Mouse (Mus musculus) kidney, adult 8-10 months (tissue): ENCODE results near the gene Rbm20.

ENCODE experiments used
- DNase-seq, 2 experiments: peaks; one replicate each; pipeline ENCODE4 v3.0.0; 2022

Rbm20 gene

DNA sequence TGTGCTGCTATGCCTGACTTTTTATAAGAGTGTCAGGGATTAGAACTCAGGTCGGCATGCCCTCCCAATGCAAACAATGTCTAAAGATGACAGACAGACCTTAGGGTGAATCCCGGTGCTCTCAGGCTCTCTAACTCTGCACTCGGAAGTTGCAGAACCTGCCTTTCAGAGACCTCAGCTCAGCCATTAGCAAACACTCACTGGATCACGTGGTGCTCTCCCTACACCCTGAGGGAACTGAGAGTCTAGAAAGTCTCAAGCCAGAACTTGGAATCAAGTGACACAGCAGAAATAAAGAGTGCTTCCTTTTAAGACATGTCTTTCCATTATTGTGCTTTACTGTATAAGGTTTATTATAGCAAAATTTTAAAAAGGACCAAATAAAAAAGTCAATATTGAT, 177.9 kb downstream of the Rbm20 start:
- no peak for DNase-seq

DNA sequence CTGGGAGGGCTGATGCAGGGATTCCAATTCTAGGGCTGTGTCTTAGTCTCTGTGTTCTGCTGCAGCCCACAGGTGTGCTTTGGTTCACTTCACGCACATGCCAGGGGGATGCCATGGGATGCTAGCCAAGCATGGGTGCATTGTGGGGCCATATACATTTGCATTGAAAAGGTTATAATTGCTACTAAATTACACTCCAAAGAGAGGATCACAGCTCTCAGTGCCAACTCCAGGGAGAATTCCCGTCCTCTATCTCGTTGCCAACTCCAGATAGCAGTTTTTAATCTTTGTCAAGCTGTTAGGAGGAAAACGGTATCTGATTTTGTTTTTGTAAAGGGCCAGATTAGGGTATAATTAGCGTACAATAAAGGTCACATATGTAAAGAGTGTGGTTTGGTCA, 178.7 kb downstream of the Rbm20 start:
- no peak for DNase-seq

DNA sequence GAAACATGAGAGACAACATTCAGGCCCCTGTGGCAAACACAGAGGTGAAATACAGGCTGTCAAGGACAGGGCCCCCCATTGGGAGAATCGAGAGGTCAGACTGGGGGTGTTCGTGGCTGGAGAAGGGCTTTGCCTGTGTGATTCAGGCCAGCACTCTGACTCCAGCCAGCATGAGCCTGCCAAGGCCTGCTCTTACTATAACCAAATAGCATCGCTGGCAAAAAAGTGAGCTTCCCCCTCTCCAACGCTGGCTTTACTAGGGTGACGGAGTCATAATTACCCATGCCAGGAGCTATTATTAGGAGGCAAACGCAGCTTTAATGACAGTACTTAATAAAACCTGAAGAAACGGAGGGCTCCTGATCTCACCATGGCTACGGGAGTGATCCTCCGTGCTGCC, 179.7 kb downstream of the Rbm20 start:
- no peak for DNase-seq

DNA sequence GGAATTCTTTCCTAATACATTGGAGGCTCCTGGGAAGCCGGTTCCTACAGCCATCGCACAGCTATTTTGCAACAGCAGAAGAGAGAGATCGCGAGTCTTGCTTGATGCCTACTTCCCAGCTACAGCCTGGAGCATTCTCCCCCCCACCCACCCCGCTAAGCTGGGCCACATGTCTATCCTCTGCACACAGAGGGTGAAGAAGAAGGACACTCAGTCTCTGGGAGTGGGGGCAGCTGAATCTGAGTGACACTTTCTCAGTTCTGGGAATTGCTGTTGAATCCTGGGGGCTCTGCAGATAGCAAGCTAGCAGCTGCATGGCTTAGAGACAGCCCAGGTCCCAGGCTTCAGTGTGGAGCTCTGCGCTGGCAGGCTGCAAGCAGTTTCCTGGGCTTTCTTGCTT, 180.9 kb downstream of the Rbm20 start:
- no peak for DNase-seq

DNA sequence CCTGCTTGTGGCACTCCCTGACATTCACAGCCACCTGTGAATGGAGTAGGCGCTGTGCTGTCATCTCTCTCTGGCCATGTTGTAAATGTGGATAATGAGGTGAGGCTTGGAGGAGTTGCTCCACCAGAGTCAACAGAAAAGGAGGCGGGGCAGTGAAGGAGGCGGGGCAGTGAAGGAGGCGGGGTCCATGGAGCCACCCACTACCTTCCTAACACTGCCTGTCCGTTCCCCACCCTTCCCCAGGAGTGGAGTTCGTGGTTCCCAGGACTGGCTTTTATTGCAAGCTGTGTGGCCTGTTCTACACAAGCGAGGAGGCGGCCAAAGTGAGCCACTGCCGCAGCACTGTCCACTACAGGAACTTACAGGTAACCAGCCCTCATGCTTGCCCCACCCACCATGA, 182.0 kb downstream of the Rbm20 start:
- DNase-seq: no peak

DNA sequence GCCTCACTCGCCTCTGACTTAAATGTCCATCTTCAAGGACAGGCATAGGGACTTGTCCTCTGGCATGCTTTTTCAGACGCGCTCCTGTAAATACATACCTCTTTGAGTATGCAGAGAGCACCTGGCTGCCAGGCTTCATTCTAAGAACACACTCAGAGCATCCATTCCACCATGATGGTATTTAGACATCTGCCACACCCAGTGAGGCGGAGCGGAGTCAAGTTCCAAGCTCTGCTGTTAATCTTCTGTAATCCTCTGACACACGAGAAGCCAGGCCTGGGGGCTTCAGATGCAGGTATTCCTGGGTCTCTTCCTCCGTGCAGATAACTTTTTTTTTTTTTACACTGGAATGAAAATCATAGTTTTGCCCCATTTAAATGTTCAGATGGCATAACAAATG, 182.5 kb downstream of the Rbm20 start:
- DNase-seq: no peak

DNA sequence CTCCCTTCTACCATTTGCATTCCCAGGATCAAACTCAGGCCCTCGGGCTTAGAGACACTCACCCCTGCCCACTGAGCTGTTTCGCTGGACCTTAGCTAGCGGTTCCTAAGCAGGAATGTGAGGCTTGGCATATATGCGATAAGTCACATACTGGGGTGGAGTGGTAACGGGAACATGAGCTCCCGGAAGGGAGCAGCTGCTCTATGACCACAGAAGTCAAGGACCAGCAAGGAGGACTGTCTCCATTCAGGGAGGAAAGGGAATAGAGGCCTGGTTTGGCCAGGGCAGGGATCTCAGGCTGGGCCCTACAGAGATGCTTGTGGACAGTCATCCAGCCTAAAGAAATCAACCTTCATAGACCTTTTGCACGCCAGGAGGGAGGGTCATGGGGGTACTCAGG, 184.2 kb downstream of the Rbm20 start:
- DNase-seq: no peak

DNA sequence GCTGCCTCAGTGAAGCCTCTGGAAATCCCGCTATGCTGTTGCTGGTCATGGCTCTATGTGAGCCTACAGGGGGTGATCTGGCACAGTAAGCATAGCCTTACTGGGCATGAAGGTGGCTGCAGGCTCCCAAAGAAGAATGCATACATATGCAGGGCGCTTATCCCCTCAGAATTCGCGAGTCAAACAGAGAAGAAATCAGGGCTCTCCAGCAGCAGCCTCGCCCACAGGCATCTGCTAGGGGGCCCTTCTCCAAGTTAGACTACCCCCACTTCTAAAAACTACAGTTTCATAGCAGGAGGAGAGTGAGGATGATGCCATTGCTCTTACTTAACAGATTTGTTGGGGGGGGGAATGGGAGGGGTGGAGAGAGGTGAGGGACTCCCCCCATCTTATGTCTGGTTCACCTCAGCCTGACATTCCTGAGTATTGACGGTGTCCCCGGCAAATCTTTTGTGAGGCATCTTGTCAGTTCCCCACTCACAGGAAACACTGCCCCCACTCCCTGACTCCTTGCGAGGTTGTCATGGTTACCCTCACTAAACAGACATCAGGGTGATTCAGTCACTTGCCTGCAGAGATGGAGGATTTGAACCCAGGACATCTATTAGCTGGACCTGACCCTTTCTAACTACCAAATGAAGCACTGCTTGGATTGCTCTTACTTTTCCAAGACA, 185.6 kb downstream of the Rbm20 start:
- DNase-seq: no peak

DNA sequence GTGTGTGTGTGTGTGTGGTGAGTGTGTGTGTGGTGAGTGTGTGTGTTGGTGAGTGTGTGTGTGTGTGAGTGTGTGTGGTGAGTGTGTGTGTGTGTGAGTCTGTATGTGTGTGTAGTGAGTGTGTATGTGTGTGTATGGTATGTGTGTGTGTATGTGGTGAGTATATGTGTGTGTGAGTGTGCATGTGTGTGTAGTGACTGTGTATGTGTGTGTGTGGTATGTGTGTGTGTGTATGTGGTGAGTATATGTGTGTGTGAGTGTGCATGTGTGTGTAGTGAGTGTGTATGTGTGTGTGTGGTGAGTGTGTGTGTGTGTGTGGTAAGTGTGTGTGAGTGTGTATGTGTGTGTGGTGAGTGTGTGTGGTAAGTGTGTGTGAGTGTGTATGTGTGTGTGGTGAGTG, 190.1 kb downstream of the Rbm20 start:
- DNase-seq: no peak

DNA sequence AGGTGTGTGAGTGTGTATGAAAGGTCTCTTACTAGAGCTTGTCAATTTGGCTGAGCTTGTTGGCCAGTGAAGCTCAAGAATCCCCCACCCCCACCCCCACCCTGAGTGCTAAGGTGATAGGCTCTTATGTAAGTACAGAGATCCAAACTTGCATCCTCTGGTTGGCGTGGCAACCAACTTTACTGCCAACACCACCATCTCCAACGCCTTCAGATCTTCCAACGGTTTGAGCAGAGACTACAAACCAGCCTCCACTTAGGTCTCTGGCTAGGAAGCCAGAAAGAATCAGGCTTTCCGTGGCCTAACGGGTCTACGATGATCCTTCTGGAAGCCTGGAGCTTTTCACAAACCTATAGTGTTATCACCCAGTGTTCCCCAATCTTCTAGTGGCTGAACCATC, 191.0 kb downstream of the Rbm20 start:
- no peak for DNase-seq

DNA sequence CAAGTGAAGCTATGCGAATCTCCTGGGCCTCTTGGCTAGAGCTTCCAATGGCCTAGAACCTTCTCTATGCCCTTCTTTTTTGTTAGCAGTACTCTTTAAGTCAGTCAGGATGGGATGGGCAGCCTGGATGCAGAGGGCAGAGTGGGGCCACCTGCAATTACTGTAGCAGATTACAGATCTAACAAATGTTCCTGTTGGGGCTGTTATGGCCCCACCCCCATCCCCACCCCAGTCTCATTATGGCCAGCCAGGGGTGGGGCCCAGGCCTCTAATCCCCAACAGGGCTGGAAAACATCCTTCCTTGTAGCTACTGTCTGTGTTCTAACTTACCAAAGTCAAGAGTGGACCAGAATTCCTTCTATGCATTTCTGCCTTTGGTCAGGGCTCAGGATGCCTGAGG, 191.7 kb downstream of the Rbm20 start:
- no peak for DNase-seq

DNA sequence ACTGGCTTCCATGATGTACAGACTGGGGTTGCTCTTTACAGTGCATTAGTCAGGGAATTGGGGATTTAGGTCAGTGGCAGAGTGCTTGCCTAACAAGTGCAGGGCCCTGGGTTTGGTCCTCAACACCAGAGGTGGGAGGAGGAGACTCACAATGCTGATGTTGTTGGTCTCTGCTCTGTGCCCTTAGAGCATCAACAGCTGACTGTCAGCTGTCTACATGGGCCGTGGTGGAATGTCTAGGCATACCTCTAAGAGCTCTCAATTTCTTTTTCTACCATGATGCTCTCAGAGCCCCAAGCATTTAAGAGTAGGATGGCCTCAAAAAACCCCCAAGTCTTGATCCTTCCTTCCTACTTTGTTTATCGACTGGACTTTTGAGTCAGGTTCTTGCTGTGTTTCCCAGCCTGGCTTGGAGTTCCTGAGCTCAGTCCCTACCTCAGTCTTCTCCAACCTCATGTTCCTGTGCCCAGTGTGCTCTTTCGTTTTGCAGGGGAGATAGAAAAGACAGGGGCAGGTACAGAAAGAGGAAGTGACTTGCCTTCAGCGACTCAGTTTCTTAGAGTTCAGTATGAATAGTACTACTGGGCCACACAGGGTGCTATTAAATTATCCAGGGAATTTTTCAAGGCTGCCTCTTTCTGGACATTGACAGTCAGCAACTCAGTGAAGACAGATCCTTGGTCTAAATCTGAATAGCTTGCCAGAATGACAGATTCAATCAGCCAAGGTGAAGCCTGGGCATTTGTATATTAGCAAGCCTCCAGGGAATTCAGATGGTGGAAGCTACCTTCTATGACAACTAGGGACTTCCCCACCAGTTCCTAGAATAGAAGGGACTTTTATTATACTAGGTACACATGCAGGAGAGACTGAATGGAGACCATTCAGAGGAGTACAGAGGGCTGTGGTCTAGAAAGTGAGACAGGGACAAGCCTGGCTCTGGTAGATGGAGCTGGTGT, 192.6 kb downstream of the Rbm20 start:
- DNase-seq: no peak

DNA sequence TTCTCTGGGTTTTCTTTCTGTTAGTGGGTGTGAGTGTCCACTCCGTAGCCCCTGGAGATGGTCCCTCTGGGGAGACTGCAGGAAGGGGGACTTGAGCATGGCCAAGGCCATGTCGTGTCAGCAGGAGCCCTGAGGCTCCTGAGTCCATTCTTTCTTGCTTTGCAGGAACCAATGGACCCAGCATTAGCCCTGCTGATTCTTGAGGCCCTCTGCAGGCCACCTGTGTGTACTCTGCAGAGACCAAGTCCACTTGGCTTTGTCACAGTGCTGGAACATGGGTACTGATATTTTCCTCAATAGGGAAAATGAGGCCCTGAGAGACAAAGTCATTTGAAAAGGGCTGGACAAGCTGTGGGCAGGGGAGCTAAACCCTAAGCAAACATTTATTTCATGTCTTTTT, 193.5 kb downstream of the Rbm20 start:
- DNase-seq: no peak

DNA sequence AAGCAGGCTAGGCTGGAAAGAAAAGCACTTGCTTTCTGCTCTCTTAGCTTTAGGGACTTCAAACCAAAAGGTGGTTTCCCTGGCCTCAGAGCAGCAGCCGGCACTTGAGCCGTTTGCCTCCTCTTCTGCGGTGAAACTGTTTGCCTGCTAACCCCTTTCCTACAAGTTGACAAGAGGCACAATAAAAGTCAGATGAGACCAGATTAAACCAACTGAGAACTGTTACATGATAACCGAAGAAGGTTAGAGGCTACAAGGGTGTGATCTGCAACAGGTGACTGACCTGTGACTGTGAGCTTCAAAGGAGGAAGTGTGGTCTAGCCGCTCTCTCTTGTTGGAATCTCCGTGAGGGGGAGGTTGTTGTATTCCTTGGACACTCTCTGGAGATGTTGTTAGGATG, 194.4 kb downstream of the Rbm20 start:
- DNase-seq: no peak

DNA sequence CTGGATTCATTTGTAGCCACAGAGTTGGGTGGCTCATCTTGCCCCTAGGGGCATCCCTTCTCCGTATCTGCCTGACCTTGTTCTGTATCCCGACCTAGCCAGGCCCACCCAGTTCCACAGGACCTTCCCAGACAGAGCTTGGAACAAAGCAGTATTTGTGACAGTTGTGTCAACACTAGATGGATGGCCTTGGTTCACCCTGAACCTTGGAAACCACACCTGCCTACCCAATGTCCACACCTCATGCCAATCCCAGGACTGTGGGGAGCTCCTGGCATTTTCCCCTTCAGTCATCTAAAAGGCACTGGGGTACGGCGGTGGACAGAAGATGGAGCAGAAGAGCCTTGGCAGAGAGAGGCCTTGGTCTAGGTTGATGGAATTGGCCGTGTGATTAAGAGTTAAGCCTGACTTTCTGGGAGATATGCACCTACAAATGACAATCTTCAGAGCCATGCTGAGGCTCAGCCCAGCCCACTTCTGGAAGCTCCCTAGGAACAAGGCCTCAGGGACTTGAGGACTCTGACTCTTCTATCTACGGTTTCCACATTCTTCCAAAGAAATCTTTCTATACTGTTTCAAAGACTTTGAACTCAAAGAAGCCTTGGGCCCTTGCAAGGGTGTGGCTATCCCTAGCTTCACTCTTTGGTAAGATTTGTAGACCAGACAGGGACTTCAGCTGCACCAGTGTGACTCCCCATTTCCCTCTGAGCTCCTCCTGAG, 196.0 kb downstream of the Rbm20 start:
- DNase-seq: no peak

DNA sequence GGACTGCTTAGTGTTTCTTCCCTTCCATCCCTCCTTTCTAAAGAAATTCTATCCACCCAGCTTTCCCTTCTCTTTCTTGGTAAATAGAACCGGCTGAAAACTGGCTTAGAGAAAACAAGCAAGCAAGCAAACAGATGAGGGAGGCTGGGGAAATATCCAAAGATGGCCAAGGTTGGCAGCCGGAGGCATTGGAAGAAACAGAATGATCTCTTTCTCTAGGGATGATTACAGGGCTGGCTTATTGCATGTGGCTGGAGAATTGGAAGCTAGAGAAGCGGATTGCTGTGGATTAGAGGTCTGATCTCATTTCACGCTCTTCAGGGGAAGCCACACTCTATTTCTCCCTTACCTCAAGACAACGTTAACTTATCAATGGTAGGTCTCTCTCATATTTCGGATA, 198.1 kb downstream of the Rbm20 start:
- DNase-seq: no peak

DNA sequence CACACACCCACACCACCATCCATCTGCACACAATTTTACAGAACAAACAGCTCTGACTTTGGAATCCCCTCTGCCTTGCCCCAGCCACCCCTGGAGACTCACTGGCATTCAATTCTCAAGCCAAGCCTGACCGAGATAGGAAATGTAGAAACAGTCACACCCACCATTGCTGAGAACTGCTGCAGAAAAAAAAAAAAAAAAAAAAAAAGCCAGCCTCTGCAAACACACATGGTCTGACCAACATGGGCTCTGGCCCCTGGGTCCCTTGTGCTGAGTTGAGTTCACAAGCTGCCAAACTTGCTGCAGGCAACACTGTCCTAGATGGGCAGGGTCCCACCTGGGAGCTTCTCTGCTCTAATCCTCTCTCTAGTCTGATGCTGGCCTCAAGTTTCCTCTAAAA, 200.7 kb downstream of the Rbm20 start:
- no peak for DNase-seq

DNA sequence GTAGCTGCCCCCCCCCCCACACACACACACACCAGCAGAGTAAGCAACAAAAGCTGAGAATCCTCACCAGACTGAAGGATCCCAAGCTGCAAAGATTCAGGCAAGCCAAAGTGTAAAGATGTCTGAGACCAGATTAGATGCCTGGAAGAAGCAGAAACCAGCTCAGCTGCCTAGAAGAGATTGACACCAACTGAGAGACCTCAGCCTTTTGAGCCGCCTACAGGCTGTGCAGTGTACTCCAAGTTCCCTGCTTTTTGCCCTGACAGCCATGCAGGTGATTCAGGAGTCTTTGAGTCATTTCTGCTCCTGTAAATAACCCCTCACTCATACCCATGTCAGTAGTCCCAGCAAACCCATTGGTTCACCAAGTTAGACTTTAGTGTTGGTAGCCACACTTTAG, 203.4 kb downstream of the Rbm20 start:
- DNase-seq: no peak

DNA sequence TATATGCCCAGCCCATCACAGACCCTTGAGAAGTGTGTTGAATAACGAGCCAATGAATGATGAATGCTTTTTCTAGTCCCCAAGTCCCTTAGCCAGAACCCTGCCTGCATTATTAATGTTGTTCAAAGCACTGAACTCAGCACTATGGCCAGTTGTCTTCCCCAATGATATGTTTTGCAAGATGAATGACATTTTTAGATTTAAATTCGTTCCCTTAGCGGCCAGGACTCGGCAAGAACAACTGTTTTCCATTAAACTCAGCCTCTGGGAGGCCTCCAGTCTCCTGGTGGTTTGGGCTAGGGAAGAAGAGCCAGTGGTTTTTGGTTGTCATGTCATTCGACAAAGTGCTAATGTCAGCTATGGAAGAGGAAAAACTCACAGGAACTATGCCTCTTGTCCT, 204.7 kb downstream of the Rbm20 start:
- DNase-seq: no peak

DNA sequence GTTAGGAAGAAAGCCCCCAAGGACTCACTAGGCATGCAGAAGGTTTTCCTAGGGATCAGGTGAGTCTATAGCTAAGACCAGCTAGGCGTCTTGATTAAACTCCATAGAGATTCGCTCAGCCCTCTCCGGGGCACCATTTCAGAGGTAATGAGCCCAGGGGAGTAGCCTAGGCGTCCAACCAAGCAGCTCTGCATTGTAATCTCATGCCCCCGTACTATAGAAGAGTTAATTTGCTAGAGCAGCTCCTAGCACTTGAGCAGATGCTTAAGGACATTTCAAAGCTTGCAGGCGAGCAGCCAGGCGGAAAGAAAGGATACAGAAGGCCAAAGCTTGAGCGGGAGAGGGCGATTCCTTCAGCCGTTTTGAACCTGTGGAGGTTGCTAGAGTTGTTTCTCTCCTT, 208.3 kb downstream of the Rbm20 start:
- no peak for DNase-seq

DNA sequence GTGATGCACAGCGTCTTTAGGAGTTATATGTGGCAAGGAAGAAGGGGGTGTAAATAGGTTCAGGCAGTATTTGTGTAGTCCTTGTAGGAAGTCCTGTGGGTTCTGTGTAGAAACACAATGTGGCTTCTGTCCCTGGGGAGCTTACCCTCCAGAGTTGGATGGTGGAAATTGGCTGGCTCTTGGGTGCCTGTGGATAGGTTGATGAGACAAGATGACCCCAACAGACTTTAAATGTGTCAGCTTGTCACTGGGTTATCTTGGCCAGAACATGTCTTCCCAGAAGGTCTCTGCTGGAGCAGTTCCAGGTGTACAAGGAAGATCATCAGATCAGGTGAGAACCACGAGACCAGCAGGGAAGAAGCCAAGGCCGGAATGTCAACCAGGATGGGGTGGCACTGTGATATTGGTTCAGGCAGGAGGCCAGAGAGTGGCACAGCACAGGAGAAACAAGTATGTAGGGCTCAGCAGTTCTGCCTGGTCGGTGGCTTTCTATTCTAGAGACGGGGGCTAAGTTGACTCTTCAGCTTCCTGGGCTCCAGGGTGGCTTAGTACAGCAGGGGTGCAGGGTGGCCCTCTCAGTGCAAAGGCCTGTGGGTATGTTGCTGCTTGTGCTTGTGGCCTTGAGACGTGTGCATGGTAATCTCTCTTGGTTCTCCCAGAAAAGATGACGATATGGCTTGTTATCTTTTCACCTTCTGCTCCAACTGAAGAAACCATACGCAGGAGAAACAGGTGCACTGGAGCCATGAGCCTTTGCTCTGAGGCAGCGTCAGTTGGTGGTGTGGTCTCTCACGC, 209.7 kb downstream of the Rbm20 start:
- DNase-seq: no peak

DNA sequence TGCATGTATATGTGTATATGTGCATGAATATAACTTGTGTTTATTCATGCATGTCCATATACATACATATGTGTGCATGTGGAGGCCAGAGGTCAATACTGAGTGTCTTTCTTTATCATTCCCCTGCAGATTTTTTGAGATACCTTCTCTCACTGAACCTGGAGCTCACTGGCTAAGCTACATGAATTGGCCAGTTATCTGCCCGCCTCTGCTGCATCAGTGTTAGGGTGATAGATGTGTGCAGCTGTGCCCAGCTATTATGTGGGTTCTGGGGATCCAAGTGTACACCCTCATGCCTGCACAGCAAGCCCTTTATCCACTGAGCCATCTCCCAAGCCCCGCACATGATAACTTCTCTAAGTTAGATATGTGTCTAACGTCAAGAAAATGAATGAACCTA, 210.7 kb downstream of the Rbm20 start:
- no peak for DNase-seq

DNA sequence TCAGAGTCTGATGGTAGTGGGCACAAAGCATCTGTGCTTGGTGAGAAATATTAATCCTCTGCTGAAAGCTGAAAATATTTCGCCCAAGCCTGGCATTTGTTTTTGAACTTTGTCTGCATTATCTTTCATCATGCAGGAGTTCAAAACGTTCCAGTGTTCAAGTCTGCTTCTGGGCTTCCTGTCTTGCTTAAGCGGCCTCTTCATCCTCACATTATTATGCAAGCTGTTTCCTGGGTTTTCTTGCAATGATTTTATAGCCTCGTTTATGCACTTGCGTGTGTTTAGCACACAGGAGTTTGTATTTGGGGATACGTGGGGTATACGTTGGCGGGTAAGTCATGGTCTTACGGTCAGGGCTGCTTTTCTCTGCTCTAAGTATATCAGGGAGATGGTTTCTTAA, 211.2 kb downstream of the Rbm20 start:
- DNase-seq: no peak
